Mouse (Mus musculus) E14TG2a.4 (cell line): ENCODE results near the gene Daxx.

ENCODE experiments used
- H3K27me3 ChIP-seq: 2 replicates; pipeline ENCODE4 v1.6.1; 2014; ENCODE audit warnings: low read length, control low read depth; ENCODE audit not compliant: insufficient read depth
- H3K36me3 ChIP-seq: 2 replicates; pipeline ENCODE4 v1.6.1; 2014; ENCODE audit warnings: low read length, control low read depth; ENCODE audit not compliant: insufficient read depth
- H3K4me1 ChIP-seq: replicated peaks from 2 replicates; pipeline ENCODE4 v1.6.1; 2014; ENCODE audit warnings: low read depth, low read length, control low read depth
- H3K4me3 ChIP-seq: replicated peaks from 2 replicates; pipeline ENCODE4 v1.5.1; 2014; ENCODE audit warnings: mild to moderate bottlenecking, low read length
- H3K9me3 ChIP-seq: 2 replicates; pipeline ENCODE4 v1.6.1; 2014; ENCODE audit warnings: low read length, control low read depth
- CTCF ChIP-seq: conservative IDR thresholded peaks from 2 replicates; pipeline ENCODE4 v1.5.1; 2014; ENCODE audit warnings: low read length
- NANOG ChIP-seq: IDR thresholded peaks from 2 replicates; pipeline ENCODE4 v1.6.1; 2014; ENCODE audit warnings: borderline replicate concordance, low read length, mixed read lengths
- POU5F1 ChIP-seq: IDR thresholded peaks from 2 replicates; pipeline ENCODE4 v1.6.1; 2014; ENCODE audit warnings: low read length, borderline replicate concordance

Daxx gene

DNA sequence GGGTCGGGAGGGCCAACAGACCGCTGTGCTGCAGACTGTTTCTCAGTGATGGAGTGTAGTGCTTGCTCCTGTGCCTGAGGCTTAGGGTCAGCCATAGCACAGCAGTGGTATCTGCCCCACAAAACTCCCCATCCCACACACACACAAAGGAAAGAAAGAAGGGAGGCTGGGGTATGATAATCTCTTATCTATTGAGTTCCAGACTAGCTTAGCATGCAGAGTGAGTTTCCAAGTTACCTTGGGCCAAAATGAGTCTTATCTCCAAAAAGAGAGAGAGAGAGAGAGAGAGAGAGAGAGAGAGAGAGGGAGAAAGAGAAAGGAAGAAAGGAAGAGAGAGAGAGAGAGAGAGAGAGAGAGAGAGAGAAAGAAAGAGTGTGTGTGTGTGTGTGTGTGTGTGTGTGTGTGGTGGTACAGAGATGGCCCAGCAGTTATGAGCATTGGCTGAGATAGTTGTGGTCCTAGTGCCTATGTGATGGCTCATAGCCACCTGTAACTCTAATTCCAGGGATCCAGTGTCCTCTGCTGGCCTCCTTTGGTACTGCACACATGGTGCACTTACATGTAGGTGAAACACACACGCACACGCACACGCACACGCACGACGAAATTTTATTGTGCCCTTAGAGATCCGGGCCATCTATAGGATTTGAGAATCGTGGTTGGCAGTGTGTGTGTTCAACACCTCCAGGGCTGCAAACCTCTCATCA lies 15.5 kb downstream of the Daxx start:
- H3K9me3 ChIP-seq, result no peaks in the 10 kb centered on the region
- no peaks in the 10 kb centered on the region for H3K27me3 ChIP-seq
- peaks cover 69% of the 10 kb centered on the region for H3K4me1 ChIP-seq
- peaks cover 63% of the 10 kb centered on the region for H3K36me3 ChIP-seq
- peak overlapping the region; percentile 55 for H3K4me3 ChIP-seq
- TF ChIP-seq CTCF, result peak; percentile 94
- TF ChIP-seq NANOG, result no peak

DNA sequence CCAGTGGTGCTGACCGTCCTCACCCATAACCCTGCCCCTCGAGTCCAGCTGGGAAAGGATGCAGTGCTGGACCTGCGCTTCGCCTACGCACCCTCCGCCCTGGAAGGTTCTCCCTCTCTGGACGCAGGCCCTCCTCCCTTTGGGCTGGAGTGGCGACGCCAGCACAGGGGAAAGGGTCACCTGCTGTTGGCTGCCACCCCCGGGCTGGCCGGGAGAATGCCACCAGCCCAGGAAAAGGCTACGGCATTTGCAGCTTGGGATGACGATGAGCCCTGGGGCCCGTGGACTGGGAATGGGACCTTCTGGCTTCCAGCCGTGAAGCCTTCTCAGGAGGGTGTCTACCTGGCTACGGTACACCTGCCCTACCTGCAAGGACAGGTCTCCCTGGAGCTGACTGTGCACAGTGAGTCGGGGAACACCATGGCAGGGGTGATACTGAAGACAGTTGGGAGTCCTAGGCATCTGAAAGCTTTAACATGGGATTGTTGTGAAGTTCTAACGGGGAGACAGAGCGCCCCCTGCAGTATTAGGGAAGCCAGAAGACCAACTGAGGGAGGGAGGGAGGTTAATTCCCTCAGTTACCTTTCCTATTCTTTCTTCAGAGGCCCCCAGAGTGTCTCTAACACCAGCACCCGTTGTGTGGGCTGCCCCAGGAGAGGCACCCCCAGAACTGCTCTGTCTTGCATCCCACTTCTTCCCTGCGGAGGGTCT lies 16.3 kb downstream of the Daxx start:
- no peaks in the 10 kb centered on the region for H3K27me3 ChIP-seq
- H3K9me3 ChIP-seq, result no peaks in the 10 kb centered on the region
- H3K4me1 ChIP-seq, result peaks cover 61% of the 10 kb centered on the region
- H3K36me3 ChIP-seq, result peaks cover 63% of the 10 kb centered on the region
- peak overlapping the region; percentile 55 for H3K4me3 ChIP-seq
- no peak for TF ChIP-seq NANOG
- peak; percentile 56 for TF ChIP-seq CTCF

DNA sequence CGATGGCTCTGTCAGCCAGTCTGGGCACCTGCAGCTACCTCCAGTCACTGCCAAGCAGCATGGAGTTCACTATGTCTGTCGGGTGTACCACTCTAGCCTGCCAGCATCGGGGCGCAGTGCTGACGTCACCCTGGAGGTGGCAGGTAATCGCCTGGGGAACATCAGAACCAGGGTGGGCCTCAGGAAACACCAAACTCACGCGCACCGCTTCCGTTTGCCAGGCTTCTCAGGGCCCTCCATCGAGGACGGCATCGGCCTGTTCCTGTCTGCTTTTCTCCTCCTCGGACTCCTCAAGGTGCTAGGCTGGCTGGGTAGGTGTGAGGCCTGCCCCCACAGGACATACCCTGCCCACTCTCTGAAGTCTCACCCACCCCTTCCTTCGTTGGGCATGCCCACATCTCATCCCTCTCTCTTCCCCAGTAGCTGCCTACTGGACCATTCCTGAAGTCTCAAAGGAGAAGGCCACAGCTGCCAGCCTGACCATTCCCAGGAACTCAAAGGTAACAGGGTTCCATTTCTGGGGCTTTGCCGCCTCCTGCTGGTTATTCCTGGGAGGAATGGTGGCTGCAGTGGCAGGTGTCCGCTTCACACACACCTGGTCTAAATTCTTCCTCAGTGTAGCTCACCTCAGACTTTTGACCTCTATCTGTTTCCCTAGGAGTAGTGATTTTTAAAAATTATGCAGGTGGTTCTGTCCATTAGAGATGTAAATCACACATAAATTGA lies 17.2 kb downstream of the Daxx start:
- peak overlapping the region; percentile 55 for H3K4me3 ChIP-seq
- H3K9me3 ChIP-seq, result no peaks in the 10 kb centered on the region
- TF ChIP-seq CTCF (peak; percentile 64), NANOG (no peak)

DNA sequence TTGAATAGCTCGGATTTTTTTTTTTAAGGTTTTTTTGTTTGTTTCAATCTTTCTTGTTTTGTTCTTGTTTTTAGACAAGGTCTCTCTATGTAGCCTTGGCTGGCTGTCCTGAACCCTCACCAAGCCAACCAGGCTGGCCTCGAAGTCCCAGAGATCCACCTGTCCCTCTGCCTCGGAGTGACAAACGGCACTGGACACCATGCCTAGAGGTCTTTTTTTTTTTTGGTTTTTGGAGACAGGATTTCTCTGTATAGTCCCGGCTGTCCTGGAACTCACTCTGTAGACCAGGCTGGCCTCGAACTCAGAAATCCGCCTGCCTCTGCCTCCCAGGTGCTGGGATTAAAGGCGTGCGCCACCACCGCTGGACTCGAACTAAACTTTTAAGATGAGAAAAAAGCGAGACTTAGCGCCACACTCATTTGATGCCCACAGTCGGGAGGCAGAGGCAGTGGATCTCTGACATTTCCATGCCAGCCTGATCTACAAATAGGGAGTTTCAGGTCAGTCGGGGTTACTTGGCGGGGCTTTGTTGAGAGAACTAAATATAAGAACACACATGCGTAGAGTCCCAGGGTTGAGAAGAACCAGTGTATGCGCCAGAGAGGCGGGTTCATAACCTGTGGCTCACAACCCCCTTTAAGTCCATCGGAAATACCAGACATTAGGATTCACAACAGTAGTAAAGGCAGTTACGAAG lies 19.2 kb downstream of the Daxx start:
- TF ChIP-seq POU5F1, result no peak
- no peak for TF ChIP-seq CTCF
- TF ChIP-seq NANOG, result no peak
- H3K9me3 ChIP-seq, result no peaks in the 10 kb centered on the region
- H3K27me3 ChIP-seq, result no peaks in the 10 kb centered on the region
- peaks cover 60% of the 10 kb centered on the region for H3K36me3 ChIP-seq
- peaks cover 67% of the 10 kb centered on the region for H3K4me1 ChIP-seq
- peak overlapping the region; percentile 97 for H3K4me3 ChIP-seq

More for the DNA sequence above, 17.2 kb downstream of the Daxx start:
- H3K4me1 ChIP-seq, result peaks cover 59% of the 10 kb centered on the region
- H3K36me3 ChIP-seq, result peaks cover 59% of the 10 kb centered on the region
- H3K27me3 ChIP-seq, result no peaks in the 10 kb centered on the region

DNA sequence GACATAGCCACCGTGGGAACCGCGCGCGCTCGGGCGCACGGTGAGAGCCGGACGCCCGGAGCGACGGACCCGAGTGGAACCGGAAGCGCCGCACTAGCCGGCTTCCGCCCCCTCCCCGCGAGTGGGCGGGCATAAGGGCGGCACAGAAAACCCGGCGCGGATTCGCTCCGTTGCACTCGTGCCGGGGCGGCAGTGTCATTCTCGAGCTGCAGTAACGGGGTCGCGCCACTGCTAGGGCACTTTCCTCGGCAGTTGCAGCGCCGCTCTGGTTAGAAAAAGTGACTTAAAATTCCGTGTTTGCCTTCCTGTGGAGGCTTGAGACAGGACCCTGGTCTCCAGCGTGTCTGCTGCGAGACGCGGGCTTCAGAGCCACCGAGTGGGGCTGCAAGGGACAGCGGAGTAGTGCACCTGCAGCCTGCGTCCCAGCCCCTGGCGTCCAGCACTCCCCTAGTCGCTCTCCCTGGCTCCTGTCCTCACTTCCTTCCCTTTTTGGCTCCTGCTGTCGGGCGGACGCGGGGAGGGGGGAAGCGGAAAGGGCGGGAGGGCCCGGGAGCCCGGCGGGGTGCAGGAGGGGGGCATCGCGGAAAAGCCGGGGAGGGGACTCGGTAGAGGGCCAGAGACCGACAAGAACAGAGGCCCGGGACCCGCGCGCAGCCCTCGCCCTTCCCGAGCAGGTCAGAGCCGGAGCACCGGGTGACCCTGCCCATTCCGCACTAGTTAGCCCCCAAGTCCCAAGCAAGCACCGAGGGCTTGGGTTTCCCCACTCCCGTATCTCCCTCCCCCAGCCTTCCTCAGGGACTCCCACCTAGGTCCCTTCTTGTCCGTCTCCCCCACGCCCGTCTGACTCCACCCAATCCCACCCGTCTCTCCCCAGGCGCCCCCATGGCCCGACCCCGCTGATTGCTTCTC lies 20.4 kb downstream of the Daxx start, which contains the start of gene Rgl2:
Gene Rgl2 (plus strand): TSS at position 173 of the 909 bp plus-strand sequence.
- Histone ChIP-seq H3K36me3 (peaks cover 64% of the 10 kb centered on the region), H3K4me3 (peak within 1 kb of the TSS; percentile 97), H3K9me3 (no peaks in the 10 kb centered on the region), H3K27me3 (no peaks in the 10 kb centered on the region), H3K4me1 (peaks cover 68% of the 10 kb centered on the region)
- TF ChIP-seq CTCF (no peak), NANOG (no peak), POU5F1 (no peak)

DNA sequence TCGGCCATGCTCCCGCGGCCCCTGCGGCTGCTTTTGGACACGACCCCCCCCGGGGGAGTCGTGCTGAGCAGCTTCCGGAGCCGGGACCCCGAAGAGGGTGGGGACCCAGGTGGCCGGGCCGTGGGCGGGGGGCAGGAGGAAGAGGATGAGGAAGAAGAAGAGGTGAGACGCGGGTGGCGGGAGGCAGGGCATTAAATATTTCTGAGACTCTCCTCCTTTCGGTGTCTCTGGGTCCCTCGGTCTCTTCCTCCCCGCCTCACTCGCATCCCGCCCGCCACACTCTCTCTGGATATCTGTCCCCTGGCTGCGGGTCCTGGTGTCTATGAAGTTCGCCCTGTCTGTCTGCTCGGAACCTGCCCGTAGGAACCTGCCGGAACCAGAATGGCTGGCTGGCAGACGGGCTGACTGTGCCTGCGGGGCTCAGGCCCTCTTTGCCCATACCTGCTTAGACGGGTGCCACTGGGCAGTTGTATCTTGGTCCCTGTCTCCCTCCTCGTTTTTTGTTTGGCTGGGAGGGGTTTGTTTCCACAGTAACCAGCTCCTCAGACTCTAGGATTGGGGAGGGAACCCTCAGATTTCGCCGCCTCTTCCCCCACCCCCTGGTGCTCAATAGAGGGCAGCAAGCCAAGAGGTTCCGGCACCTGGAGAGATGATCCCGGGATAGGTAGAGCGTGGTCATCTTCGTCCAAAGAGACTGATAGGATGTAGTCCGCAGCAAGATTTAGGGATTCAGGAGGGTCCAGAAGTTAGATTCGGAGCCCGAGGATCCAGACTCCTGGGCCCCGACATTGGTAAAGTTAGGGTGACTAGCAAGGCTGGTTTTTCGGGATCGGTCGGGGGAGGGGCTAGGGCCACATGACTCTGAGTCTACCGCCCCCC lies 21.3 kb downstream of the Daxx start:
- no peaks in the 10 kb centered on the region for H3K9me3 ChIP-seq
- H3K27me3 ChIP-seq, result no peaks in the 10 kb centered on the region
- peaks cover 69% of the 10 kb centered on the region for H3K36me3 ChIP-seq
- peaks cover 71% of the 10 kb centered on the region for H3K4me1 ChIP-seq
- peak overlapping the region; percentile 97 for H3K4me3 ChIP-seq
- TF ChIP-seq CTCF (no peak), NANOG (no peak), POU5F1 (no peak)

DNA sequence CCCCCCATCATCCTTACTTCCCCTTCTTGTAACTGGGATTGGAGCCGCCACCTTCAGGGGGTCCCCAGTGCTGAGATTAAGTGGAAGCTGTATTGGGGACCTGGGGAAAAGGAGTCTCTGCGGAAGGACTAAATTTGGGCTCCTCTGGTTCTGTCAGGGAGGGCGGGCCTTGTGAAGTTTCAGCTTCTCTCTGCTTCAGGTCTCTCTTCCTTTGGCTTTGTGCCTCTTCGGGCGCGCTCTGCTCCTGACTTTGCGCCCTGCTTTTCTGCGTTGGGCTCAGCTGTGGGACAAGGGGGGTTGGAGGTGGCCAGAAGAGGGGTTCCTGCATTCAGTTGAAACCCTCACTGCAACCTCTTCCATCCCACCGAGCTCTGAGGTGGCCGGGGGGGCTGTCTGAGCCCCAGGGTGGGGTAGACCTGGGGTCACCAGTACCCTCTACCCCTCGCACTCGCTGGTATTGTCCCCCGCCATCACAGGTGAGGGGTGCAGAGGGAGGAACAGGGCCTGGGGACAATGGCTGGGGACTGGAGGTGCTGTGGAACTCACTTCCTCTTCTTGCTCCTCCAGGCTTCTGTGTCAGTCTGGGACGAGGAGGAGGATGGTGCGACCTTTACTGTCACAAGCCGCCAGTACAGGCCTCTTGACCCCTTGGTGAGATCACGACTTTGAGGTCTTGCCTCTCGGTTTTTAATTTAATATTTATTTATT lies 22.1 kb downstream of the Daxx start:
- H3K4me3 ChIP-seq, result peak overlapping the region; percentile 97
- no peaks in the 10 kb centered on the region for H3K9me3 ChIP-seq
- H3K36me3 ChIP-seq, result peaks cover 68% of the 10 kb centered on the region
- no peaks in the 10 kb centered on the region for H3K27me3 ChIP-seq
- TF ChIP-seq NANOG (no peak), POU5F1 (no peak), CTCF (no peak)
- peaks cover 71% of the 10 kb centered on the region for H3K4me1 ChIP-seq
